Mouse (Mus musculus): ENCODE measurements around the gene Gatad2b.

Gene Gatad2b

DNA sequence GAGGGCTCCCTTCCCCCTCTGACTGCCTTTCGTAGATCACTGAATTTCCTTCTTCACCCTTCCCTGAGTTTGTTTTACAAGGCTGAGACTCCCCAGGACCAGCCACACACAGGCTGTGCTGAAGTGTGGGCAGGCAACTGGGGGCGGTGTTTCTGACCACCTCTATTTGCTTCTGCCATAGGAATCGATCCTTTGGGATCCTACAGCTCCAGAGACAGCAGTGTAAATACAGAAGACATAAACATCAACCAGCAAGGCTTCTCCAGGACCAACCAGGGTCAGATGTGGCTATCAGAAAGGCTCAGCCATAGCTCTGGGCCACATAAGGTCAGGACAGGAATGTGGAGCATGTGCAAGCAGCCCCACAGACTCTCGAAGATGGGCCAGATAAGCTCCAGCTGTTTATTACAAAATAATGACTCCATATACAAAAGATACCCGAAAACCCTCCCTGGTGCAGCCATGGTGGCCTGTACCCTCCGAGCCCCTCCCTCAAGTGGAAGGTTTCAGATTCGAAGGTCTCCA, 91.9 kb downstream of the Gatad2b start:
- no peak for DNase-seq

GRCm38 (mm10) chr3:90386817-90387216, 93.8 kb downstream of the Gatad2b start:
- DNase-seq = no peak

DNA sequence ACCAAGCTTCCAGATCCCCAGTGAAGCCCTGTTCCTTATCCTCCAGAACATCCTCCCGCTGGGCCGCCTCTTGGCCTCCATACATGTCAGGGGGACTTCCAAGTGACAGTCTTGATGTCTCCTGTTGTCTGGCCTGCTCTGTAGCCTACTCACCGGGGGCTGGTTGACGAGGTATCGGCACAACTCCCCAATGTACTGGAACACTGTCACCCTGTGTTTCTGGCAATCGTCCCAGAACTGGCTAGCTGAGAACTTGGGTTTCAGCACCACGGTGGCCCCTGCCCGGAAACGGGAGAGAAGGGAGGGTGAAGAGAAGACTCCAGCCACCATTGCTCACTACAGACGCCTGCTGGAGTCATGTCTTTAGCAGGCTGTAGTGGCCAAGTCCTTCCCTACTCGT, 94.5 kb downstream of the Gatad2b start:
- DNase-seq = no peak

DNA sequence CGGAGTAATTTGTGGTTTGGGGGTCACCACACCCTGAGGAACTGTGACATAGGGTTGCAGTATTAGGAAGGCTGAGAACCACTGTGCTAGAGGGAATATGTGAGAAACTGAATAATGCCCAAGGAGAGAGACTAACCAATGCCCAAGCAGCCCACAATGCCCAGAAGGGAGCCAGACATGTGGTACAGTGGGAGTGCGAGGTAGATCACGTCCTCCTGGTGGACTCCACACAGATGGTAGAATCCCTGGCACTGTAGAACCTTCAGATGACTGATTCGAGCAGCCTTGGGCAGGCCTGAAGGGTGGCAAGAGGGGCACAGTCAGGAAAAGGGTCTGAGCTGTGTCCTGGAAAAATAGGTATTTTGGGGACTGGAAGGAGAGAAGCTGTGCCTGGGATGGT, 95.2 kb downstream of the Gatad2b start:
- DNase-seq = no peak

- DNase-seq = no peak
These were observed 95.9 kb downstream of the Gatad2b start for GRCm38 (mm10) chr3:90388726-90389510.

DNA sequence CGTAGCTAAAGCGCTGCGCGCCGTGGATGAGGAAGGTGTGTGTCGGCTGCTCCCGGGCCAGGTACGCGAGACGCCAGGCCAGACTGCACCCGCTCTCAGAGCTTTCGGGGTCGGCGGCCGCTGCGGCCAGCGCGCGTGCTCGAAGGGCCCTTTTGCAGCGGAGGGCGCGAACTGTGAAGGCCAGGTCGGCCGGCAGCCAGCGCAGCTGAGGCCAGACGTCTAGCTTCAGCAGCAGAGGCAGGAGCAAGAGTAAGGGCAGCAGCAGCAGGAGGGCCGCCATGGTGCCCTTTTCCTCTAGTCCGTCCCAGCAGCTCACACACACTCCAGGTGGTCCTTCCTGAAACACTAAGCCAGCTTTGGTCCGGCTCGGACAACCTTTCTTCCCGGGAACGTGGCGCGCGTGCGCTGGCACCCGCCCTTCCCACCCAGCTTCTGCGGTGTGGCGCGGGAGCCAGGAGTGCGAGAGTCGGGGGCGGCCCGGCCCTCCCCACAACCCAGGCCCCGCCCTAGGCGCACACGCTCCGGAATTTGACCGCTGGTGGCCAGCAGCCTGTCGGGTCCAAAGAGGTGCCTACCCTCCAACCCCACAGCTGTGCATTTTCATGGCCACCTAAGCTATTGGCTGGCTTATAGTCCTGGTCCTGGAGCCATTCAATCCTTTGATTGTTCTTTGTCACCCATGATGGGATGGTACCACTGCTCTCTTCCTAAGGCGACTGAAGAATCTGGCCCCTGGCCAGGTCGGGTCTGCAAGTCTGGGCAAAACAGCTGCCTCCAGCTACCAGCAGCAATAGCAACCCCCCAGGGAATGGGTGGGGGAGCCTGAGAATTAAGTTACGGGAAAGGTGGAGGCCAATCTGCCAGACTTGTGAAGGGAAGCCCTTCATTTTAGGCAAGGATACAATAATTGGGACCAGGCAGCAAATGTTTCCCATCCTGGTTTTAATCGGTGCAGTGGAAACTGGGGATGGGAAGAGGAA, 96.8 kb downstream of the Gatad2b start, which contains the start of gene Slc27a3:
Slc27a3 (minus strand) TSS at position 428 of the 980 bp plus-strand sequence.
- peak; percentile 17 to 21 for DNase-seq

DNA sequence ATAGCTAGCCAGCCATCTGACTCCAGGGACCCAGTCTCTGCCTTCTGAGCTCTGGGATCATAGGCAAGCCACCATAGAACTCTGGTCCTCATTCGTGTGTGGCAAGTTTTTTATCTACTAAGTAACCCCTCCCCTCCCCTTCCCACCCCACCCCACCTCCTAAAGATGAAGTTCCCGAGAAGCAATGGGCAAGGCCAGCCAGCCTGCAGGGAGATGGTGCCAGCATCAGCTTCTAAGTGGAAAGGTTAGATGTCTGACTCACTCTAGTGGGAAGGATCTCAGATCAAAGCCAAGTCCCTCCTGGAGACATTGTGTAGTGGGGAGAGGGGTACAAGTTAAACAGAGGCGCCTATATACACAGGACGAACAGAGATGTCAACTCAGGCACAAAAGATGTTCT, 98.0 kb downstream of the Gatad2b start:
- DNase-seq = no peak

DNA sequence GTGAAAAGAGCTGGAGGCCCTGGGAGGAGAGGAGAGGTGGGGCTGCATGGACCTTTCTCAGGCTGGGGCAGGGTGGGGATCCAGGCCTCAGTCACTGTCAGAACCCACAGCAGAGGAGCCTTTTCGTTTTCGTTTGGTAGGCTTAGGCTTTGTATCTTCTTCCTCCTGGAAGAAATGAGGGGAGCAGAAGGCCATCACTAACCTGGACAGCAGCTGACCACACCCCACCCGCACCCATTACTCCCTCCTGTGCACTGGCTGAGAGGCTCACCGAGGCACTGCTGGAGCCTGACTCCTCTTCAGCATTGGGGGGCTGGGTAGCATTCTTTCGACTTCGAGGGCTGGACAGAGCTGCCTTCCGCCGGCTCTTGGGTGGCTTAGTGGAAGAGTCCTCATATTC, 99.0 kb downstream of the Gatad2b start:
- no peak for DNase-seq

DNA sequence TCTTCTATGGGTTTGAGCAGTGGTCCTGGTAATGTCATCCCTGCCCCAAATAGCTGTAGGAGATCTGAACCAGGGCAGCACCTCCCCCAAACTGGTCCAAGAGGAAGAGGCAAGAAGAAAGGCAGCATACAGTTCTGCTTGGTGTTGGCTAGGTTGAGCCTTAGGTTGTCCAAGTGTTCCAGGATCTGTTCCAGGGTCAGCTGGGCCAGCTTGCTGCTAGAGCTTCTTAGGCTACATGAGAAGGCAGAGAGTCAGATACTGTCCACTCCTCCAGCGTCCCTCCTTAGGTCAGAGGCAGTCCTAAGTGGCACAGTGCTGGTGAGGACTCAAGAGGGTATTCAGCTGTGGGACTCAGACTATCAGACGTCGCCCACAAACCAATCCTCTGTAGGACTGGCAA, 99.7 kb downstream of the Gatad2b start:
- no peak for DNase-seq

DNA sequence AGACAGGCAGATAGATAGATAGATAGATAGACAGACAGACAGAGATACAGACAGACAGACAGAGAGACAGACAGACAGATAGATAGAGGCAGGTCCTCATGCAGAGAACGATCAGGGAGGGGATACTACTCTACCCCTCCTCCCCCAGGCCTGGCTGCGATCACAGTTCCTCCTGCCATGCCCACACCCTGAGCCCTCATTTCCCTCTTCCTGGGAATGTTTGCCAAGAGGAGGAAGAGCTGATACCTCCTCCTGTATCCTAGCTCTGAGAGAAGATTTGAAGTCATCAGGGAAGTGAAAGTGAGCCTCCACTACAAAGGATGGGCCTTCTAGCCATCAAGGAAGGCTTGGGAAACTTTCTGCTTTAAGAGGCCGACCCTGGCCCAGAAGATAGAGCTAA, 102.7 kb downstream of the Gatad2b start:
- no peak for DNase-seq

- DNase-seq = no peak
These were observed 108.0 kb downstream of the Gatad2b start for GRCm38 (mm10) chr3:90400993-90401392.

DNA sequence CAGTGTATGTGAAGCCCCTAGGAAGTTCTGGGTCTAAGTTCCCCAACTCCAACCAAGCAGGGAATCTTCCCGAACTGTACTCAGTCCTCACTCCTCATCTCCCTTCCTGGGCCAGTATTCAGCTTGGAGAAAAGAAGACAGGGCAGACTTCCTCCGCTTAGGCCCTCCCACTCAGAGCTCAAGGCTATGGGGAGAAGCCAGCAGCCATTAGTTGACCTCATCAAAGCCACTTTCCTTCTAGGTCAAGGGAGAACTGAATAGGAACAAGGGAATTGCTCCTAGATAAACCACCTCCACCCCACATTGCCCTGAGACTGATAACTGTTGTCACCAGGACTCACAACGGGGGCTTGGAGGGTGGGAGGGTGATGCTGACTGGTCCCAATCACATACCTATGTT, 111.1 kb downstream of the Gatad2b start:
- no peak for DNase-seq

DNA sequence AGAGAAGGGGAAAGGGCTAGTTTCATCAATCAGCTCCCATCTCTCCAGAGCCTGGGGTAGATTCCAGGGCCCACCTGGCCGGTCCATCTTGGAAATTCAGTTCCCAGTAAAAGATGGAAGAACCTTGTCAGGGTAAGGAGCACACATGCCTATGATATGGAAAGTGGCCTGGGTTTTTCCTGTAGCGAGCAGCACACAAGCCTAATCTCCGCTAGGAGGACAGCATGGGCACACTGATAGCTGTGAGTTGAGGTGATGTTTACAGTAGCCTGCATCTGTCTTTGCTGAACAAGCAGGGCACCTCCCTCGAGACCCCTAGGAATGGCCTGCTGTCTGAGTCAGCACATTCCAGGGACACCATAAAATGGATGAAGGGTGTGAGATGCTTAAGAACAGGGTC, 111.6 kb downstream of the Gatad2b start:
- no peak for DNase-seq

GRCm38 (mm10) chr3:90406414-90406813, 113.4 kb downstream of the Gatad2b start:
- no peak for DNase-seq

DNA sequence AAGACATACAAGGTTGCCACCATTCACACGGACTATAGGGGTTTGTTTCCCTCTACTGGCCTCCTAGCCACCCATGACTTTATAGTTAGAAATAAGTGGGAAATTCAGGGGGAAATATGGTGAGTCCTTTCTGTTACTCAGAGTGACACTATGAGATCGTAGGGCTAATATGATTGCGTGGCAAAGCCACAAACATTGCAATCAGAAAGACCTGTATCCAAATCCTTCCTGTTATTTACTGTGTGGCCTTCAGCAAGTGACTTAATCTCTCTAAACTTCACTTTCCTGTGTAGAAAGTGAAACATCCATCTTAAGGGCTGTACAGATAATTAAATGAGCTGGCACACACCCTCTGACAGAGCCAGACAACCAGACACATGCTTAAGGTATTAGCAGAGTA, 115.7 kb downstream of the Gatad2b start:
- no peak for DNase-seq

DNA sequence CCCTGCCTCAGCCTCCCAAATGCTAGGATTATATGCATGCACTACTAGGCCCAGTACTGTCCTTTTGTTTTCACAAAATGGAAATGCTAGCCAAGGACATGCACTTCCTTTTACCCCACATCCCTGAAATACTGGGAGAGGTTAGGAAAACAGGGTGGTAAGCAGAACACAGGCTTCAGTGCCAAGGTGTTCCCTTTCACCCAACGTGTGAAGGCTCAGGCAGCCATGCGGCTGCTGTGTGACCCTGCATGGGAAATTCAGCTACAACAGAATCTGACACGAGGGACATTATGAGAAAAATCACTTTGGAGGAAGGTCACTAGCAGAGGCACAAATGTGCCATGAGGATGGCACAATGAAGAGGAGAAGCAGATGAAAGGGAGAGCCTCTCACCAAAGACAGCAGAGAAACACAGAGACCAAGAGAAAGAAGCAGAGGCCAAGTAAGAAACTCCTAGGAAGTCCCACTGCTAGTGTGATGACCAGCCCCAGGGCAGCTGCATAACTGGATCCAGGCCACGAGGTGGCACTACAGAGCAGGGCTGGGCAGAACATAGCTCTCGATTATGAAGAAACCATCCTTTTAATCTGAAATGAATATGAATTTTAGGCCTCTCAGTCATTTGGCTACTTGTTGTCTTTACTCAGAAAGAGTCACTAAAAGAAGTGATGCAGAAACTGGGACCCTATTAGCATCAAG, 119.5 kb downstream of the Gatad2b start:
- peak; percentile 77 to 80 for DNase-seq

- DNase-seq = no peak
These were observed 120.0 kb downstream of the Gatad2b start for GRCm38 (mm10) chr3:90413011-90413396.
